Mouse (Mus musculus): ENCODE measurements around the gene Mylpf. TPM values are rescaled to one million over a fixed set of nuclear protein-coding genes. Genes with fewer than 3 reads are reported as not detected.

Mylpf gene
- polyA plus RNA-seq, 1 experiment from 2014 or later, result 12.6 TPM

DNA sequence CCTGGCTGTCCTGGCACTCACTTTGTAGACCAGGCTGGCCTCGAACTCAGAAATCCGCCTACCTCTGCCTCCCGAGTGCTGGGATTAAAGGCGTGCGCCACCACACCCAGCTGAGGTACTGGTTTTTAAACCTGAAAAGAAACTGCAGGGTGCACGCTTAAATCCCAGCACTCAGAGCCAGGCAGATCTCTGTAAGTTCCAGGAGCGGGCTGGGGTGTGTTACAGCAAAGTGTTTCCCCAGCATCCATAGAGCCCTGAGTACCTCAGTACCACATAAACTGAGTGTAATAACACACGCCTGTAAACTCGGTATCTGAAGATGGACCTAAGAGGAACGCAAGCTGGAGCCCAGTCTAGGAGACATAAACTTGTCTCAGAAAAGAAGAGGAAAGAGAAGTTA lies 21.3 kb upstream of the Mylpf start:
- no peak for ATAC-seq (ENCODE audit: low FRiP score, low read depth)
- Histone ChIP-seq H3K9me3 (no peaks in the 10 kb centered on the region), H3K9ac (replicated peaks) (no peak overlapping the region), H3K4me2 (replicated peaks) (no peak overlapping the region), H3K27ac (replicated peaks) (no peak overlapping the region), H3K27me3 (no peaks in the 10 kb centered on the region), H3K36me3 (peaks cover 18% of the 10 kb centered on the region), H3K4me3 (no peak overlapping the region), H3K4me1 (no peaks in the 10 kb centered on the region)
- WGBS, result 72% methylated on average over 10 of the region's 10 CpGs

DNA sequence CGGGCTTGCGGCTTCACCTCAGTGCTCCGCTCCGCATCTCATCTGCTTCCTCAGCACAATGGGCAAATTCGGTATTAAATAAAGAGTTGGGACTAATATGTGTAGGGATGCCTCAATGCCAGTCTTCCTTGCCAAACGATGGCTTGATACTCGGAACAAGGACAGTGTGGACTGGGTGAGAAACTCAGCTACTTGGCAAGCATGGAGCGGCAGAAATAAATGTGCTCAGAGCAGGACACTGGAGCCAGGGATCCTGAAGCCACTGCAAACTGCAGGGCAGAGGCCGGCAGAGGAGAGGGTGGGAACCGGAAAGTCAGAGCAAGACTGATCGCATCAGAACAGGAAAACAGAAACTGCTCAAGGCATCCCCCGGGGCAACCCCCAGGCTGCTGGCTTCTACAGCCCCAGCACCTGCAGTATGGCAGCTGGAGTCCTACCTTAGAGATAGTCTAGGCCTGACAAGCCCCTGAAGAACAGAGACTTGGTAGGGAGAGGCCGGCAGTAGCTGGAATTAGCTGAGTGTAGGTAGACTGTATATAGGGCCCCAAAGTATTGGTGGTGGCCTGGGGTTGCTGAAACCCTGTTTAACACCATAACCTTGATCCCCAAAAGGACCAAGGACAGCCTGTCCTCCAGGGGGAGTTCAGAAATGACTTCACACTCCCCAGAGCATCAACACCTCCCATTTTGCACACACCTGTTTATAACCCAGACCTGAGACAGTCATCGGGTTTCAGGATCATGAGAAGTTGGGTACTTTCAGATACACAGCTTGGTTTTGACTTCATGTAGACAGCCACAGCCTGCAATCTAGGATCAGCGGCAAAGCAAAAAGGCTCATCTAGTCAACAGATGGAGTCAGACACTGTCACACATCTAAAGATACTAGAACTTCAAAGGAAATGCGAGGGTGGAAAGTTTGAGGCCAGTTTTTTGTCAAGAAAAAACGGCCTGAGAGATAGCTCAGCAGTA lies 20.1 kb upstream of the Mylpf start:
- Histone ChIP-seq H3K36me3 (peaks cover 30% of the 10 kb centered on the region), H3K4me3 (no peak overlapping the region), H3K9me3 (no peaks in the 10 kb centered on the region), H3K4me2 (replicated peaks) (no peak overlapping the region), H3K27ac (replicated peaks) (no peak overlapping the region), H3K4me1 (no peaks in the 10 kb centered on the region), H3K9ac (replicated peaks) (no peak overlapping the region), H3K27me3 (no peaks in the 10 kb centered on the region)
- ATAC-seq (ENCODE audit: low FRiP score, low read depth), result no peak
- WGBS, result 85% methylated on average over 17 of the region's 17 CpGs

DNA sequence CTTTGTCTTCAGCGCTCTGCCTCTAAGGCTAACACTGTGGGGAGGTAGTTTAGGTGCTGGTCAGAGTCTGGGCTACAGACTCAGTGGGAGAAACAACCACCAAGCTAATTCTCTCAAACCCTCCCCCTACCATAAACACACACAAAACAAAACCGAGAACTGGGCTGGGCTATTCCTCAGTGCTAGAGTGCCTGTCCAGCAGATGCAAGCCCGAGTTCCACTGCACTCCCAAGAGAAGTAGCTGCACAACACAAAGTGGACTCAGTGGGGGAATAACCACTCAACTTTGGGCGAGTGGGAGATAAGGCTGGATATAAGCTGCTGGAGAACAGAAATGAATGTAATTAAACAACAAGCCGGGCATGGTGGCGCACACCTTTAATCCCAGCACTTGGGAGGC lies 18.0 kb upstream of the Mylpf start:
- H3K9me3 ChIP-seq, result no peaks in the 10 kb centered on the region
- H3K36me3 ChIP-seq, result peaks cover 42% of the 10 kb centered on the region
- 89% methylated on average over 6 of the region's 6 CpGs for WGBS
- no peak overlapping the region for H3K9ac ChIP-seq (replicated peaks)
- no peak for ATAC-seq (ENCODE audit: low FRiP score, low read depth)
- H3K27ac ChIP-seq (replicated peaks), result no peak overlapping the region
- no peaks in the 10 kb centered on the region for H3K27me3 ChIP-seq
- H3K4me1 ChIP-seq, result peaks cover 16% of the 10 kb centered on the region
- H3K4me2 ChIP-seq (replicated peaks), result no peak overlapping the region
- H3K4me3 ChIP-seq, result no peak overlapping the region

DNA sequence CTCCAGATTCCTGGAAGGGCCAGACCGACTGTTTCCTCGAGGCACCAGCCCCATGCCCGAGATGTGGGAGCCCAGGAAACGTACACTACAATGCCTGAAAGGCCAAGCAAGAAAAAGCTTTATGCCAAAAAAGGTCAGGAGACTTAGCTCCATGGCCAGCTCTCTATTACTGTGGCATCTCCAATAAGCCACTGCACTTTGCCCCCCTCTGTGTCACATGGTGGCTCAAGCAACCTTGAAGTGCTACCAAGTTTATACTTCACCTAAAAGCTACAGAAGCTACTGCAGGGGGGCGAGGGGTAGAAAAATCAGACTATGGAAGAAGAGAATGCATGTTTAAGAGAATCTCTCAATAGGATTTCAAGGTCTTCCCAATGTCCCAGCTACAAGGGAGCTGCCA lies 15.7 kb upstream of the Mylpf start:
- H3K9me3 ChIP-seq, result no peaks in the 10 kb centered on the region
- peaks cover 28% of the 10 kb centered on the region for H3K4me1 ChIP-seq
- ATAC-seq (ENCODE audit: low FRiP score, low read depth), result no peak
- H3K27me3 ChIP-seq, result no peaks in the 10 kb centered on the region
- no peak overlapping the region for H3K27ac ChIP-seq (replicated peaks)
- H3K4me3 ChIP-seq, result no peak overlapping the region
- H3K4me2 ChIP-seq (replicated peaks), result no peak overlapping the region
- H3K9ac ChIP-seq (replicated peaks), result no peak overlapping the region
- 90% methylated on average over 5 of the region's 5 CpGs for WGBS
- peaks cover 55% of the 10 kb centered on the region for H3K36me3 ChIP-seq

DNA sequence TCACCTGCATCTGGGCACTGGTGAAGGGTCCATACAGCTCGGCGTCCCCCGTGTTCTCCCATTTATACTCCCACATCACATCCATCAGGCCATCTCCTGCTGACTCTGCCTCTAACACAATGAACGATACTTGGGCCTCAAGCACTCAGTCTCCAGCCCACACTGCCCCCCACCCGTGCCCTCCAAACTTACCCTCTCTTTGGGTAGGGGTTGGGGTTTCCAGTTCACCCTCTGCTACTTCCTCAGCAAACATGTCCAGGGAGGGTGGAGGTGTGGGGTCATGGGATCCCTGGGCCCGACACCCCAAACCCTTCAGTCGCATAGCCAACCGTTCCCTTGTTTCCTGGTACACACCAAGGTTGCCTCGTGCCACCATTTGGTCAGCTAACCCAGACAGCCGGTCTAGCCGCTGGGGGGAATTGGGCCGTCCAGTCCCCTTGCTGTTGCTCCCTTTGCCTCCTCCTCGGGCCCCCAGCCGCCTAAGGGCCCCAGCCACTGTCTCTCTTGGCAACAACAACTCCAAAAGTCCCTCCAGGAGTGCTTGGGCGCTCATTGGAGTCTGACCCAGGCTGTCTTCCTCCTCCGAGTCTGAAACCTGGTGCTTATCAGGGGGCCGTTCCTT lies 14.6 kb upstream of the Mylpf start:
- Histone ChIP-seq H3K36me3 (peaks cover 66% of the 10 kb centered on the region), H3K4me3 (peak overlapping the region; percentile 86; the same call in 1 of the 2 replicates), H3K4me1 (peaks cover 28% of the 10 kb centered on the region), H3K27me3 (no peaks in the 10 kb centered on the region), H3K9ac (replicated peaks) (peak overlapping the region; percentile 84), H3K9me3 (no peaks in the 10 kb centered on the region), H3K27ac (replicated peaks) (no peak overlapping the region), H3K4me2 (replicated peaks) (peak overlapping the region; percentile 86)
- ATAC-seq (ENCODE audit: low FRiP score, low read depth), result no peak
- 94% methylated on average over 17 of the region's 17 CpGs for WGBS

DNA sequence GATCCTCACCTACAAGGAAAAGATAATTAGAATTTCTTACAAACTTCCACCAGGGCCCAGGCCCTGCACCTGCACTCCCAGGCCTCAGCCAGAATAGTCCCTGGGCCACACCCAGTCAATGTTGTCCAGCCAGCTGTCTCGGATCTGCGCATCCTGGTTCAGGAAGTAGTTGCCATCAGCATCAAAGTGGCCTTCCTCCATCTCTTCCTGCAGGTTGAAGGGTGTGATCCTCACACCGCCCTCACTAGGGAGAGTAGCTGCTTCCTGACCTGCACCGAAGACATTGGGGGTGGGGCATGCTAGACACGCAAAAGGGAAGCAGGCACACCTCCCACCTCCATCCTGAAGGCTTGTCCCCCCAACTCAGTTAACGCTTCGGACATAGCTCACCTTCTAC lies 14.1 kb upstream of the Mylpf start:
- no peak overlapping the region for H3K27ac ChIP-seq (replicated peaks)
- H3K36me3 ChIP-seq, result peaks cover 71% of the 10 kb centered on the region

DNA sequence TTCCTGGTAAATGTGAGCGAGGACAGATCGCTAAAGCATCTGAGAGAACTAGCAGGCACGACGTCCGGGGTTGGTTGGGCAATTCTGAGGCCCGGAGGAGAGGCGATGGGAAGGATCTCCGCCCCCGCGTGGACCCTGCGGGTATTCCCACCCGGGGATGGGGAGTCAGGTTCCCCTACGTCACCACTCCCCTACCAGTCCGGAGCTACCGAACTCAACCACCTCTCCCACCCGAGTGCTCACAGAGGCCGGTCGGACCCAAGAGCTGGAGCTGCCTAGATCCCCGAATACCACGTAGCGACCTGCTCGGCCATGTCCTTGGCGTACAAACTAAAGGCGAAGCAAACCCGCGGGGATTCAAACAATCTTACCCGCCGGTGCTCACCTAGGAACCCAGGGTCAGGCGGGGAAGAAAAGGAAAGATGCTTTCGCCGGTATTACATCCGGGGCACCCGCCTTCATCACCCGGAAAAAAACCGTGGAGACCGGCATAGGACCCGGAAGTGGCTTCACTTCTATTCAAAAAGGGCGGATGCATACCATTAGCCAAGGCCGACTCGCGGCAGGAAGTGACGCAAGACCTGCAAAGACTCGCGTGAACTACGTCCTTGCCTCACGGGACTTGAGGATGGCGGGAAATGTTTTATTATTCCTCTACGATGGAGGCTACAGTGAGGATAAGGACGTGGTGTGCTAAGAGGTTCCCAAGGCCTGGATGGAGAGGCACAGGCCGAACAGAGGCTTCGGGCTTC lies 13.0 kb upstream of the Mylpf start, which contains the start of gene Cd2bp2:
TSS of gene Cd2bp2 (minus strand) at position 507 of the 752 bp plus-strand sequence.
- WGBS, result under 1% methylated on average over 51 of the region's 51 CpGs
- Histone ChIP-seq H3K27me3 (no peaks in the 10 kb centered on the region), H3K4me1 (peaks cover 28% of the 10 kb centered on the region), H3K9ac (replicated peaks) (peak within 1 kb of the TSS; percentile 84), H3K27ac (replicated peaks) (peak within 1 kb of the TSS; percentile 85), H3K36me3 (peaks cover 79% of the 10 kb centered on the region), H3K9me3 (no peaks in the 10 kb centered on the region), H3K4me3 (peak within 1 kb of the TSS; percentile 86), H3K4me2 (replicated peaks) (peak within 1 kb of the TSS; percentile 86)
- ATAC-seq (ENCODE audit: low FRiP score, low read depth), result peak; percentile 97

More for the DNA sequence above, 14.1 kb upstream of the Mylpf start:
- Histone ChIP-seq H3K27me3 (no peaks in the 10 kb centered on the region), H3K4me3 (peak overlapping the region; percentile 86), H3K9ac (replicated peaks) (peak overlapping the region; percentile 84), H3K4me1 (peaks cover 28% of the 10 kb centered on the region), H3K4me2 (replicated peaks) (peak overlapping the region; percentile 86), H3K9me3 (no peaks in the 10 kb centered on the region)
- no peak for ATAC-seq (ENCODE audit: low FRiP score, low read depth)
- WGBS, result 88% methylated on average over 7 of the region's 7 CpGs

DNA sequence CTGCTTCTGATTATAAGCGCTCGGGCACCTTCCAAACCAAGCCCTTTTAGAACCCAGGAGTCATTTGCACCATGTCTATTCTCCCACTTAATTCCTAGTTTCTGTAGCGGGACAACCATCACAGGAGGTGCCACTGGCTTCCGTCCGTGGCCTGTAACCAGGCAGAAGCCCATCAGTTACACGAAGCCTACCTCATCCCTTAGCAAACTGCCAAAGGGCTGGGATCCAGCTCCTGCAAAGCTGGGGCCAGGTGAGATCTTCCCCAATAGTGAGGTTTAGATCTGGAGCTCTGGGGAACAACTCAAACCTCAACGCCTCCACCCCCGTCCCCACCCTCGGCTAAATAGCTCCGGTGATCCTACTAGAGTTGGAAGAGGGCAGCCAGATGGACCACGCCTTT lies 12.2 kb upstream of the Mylpf start:
- Histone ChIP-seq H3K9me3 (no peaks in the 10 kb centered on the region), H3K9ac (replicated peaks) (peak overlapping the region; percentile 84), H3K36me3 (peaks cover 80% of the 10 kb centered on the region), H3K27me3 (no peaks in the 10 kb centered on the region), H3K4me1 (peaks cover 28% of the 10 kb centered on the region), H3K27ac (replicated peaks) (peak overlapping the region; percentile 79), H3K4me3 (peak overlapping the region; percentile 86), H3K4me2 (replicated peaks) (peak overlapping the region; percentile 77)
- WGBS, result 61% methylated on average over 11 of the region's 11 CpGs
- ATAC-seq (ENCODE audit: low FRiP score, low read depth), result no peak

DNA sequence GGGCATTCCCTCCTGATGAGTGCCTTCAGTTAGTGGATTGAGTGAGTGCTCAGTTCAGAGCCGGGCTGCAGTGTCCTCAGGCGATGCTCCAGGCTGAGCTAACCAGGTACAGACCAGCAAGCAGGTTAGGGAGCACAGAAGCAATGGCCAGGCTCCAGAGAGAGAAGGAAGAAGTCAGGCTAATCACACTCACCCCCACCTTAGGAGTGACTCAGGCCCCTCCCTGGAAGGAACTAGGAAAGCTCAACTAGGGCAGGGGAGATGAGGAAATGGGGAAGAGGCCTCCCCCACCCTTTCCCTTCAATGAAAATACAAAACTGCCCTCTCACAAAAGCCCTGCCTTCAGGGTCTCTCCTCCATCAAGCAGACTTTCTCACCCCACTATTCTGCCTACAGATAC lies 2.1 kb upstream of the Mylpf start:
- Histone ChIP-seq H3K36me3 (peaks cover 29% of the 10 kb centered on the region), H3K27me3 (no peaks in the 10 kb centered on the region), H3K4me1 (peaks cover 29% of the 10 kb centered on the region), H3K9ac (replicated peaks) (peak overlapping the region; percentile 89), H3K4me3 (peak overlapping the region; percentile 74), H3K4me2 (replicated peaks) (peak overlapping the region; percentile 88), H3K27ac (replicated peaks) (no peak overlapping the region), H3K9me3 (no peaks in the 10 kb centered on the region)
- ATAC-seq (ENCODE audit: low FRiP score, low read depth), result no peak
- 66% methylated on average over 2 of the region's 2 CpGs for WGBS

DNA sequence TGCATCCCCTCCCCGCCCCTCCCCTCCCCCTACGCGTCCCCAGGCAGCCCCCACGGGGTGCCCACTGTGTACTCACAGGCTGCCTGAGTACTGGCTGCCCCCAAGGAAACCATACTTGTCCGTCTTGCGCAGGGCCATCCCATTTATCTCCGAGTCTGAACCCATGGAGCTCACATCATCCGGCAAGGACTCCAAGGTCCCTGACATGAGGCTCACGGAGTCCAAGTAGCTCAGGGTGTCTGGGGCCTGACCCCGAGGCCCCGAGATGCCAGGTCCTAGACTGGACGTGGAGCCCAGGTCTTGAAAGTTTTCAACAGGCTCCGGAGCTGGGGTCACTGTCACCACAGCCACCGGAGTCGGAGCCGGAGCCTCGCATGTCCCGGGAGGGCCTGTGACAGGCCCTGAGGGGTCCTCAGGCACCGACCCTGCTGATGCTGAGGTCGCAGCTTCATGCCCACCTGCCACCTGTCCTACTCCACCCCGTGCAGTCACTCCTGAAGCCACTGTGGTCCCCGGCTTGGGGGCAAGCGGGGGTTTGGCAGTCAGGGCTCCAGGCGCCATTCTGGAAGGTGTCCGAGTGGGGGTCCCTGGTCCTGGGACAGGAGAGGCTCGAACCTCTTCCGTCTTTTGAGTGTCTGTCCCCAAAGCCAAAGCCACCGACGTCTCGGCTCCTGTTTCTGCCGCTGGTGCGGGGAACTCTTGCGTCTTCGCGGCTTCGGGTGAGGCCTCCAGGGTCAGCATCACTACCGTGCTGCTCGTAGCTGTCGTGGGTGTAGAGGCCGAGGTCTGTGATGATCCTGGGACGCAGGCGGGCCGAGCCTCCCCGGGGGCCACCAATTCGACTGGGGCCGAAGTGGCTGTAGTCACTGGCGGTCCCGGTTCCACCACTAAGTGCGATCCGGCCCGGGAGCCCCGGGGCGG lies 1.1 kb upstream of the Mylpf start:
- ATAC-seq (ENCODE audit: low FRiP score, low read depth), result peak; percentile 9
- Histone ChIP-seq H3K4me2 (replicated peaks) (peak overlapping the region; percentile 88), H3K36me3 (peaks cover 21% of the 10 kb centered on the region), H3K4me1 (peaks cover 29% of the 10 kb centered on the region), H3K9me3 (no peaks in the 10 kb centered on the region), H3K27me3 (no peaks in the 10 kb centered on the region), H3K9ac (replicated peaks) (peak overlapping the region; percentile 89), H3K4me3 (peak overlapping the region; percentile 74), H3K27ac (replicated peaks) (peak overlapping the region; percentile 80)
- under 1% methylated on average over 53 of the region's 53 CpGs for WGBS

DNA sequence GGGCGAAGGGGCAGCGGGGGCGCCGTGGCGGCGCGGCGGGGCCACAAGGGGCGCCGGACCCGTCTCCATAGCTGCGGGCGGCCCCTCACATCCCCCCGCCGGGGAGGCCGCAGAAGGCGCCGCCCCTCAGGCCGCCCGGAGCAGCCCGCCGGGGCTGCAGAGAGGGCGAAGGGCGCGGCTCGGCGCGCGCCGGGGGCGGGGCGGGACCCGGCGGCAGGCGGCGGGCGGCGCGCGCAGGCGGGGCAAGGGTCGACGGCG lies 466 bp upstream of the Mylpf start, which contains the start of gene Tbc1d10b:
TSS of gene Tbc1d10b (minus strand) at position 174 of the 258 bp plus-strand sequence.
- WGBS, result under 1% methylated on average over 22 of the region's 44 CpGs

More for the DNA sequence above, 466 bp upstream of the Mylpf start, which contains the start of gene Tbc1d10b:
- ATAC-seq (ENCODE audit: low FRiP score, low read depth), result peak; percentile 56
- H3K4me2 ChIP-seq (replicated peaks), result peak within 1 kb of the TSS; percentile 88
- H3K4me3 ChIP-seq, result peak within 1 kb of the TSS; percentile 74
- peaks cover 29% of the 10 kb centered on the region for H3K4me1 ChIP-seq
- peak within 1 kb of the TSS; percentile 84 for H3K27ac ChIP-seq (replicated peaks)
- H3K9ac ChIP-seq (replicated peaks), result peak within 1 kb of the TSS; percentile 89
- no peaks in the 10 kb centered on the region for H3K27me3 ChIP-seq
- H3K9me3 ChIP-seq, result no peaks in the 10 kb centered on the region
- H3K36me3 ChIP-seq, result peaks cover 15% of the 10 kb centered on the region
